Mouse (Mus musculus) MEL (cell line): ENCODE results near the gene Gm49369. TPM values are rescaled to one million over a fixed set of nuclear protein-coding genes. Genes with fewer than 3 reads are reported as not detected.

ENCODE experiments used
- DNase-seq: peaks from one replicate; pipeline ENCODE4 v3.0.0; 2011; ENCODE audit warnings: low read depth, low spot score
- H3K27ac ChIP-seq: 2 replicates; pipeline ENCODE4 v1.5.1; 2012; ENCODE audit warnings: low read depth, mild to moderate bottlenecking, control low read depth, low read length, moderate library complexity; ENCODE audit not compliant: control insufficient read depth
- H3K27me3 ChIP-seq, 2 experiments: fragments of 150-350 bp in 1 of 2; sonication (generic) in 1 of 2; 2 replicates each; pipeline ENCODE4 v1.6.1; 2012; ENCODE audit warnings: low read length in 2 of 2, mild to moderate bottlenecking in 2 of 2, improper control_type of control experiment in 1 of 2, moderate library complexity in 1 of 2; ENCODE audit not compliant: insufficient read depth in 2 of 2, control insufficient read depth in 1 of 2
- H3K36me3 ChIP-seq, 2 experiments: 2 replicates each; pipeline ENCODE4 v1.6.1; 2012 to 2014; ENCODE audit warnings: low read length in 2 of 2, improper control_type of control experiment in 1 of 2, inconsistent platforms in 1 of 2, mild to moderate bottlenecking in 1 of 2; ENCODE audit not compliant: insufficient read depth in 2 of 2, control insufficient read depth in 1 of 2
- H3K4me1 ChIP-seq, 2 experiments: fragments of 150-350 bp in 1 of 2; sonication (generic) in 1 of 2; 2 replicates each; pipeline ENCODE4 v1.6.1; 2012; ENCODE audit warnings: low read length in 2 of 2, improper control_type of control experiment in 1 of 2, mild to moderate bottlenecking in 1 of 2; ENCODE audit not compliant: insufficient read depth in 2 of 2, control insufficient read depth in 1 of 2
- H3K4me3 ChIP-seq, 2 experiments: fragments of 150-350 bp in 1 of 2; sonication (generic) in 1 of 2; 2 replicates each; pipeline ENCODE4 v1.5.1; 2012; ENCODE audit warnings: low read depth in 2 of 2, low read length in 2 of 2, mild to moderate bottlenecking in 2 of 2, moderate library complexity in 2 of 2, control low read depth in 1 of 2, improper control_type of control experiment in 1 of 2; ENCODE audit not compliant: control insufficient read depth in 1 of 2, insufficient read depth in 1 of 2
- H3K79me2 ChIP-seq: 2 replicates; pipeline ENCODE4 v1.6.1; 2012; ENCODE audit warnings: mild to moderate bottlenecking, low read length, moderate library complexity; ENCODE audit not compliant: control insufficient read depth, poor library complexity, insufficient read depth
- H3K9ac ChIP-seq: 2 replicates; pipeline ENCODE4 v1.6.1; 2012; ENCODE audit warnings: low read depth, mild to moderate bottlenecking, control low read depth, low read length, moderate library complexity; ENCODE audit not compliant: control insufficient read depth, poor library complexity, severe bottlenecking
- H3K9me3 ChIP-seq: fragments of 150-350 bp; sonication (generic); replicated peaks from 2 replicates; pipeline ENCODE4 v1.6.1; 2012; ENCODE audit warnings: mild to moderate bottlenecking, low read length, improper control_type of control experiment, moderate library complexity; ENCODE audit not compliant: insufficient read depth
- BHLHE40 ChIP-seq: IDR thresholded peaks from 2 replicates; pipeline ENCODE4 v1.6.1; 2012; ENCODE audit warnings: low read depth, mild to moderate bottlenecking, inconsistent platforms, low read length, improper control_type of control experiment, borderline replicate concordance
- CHD1 ChIP-seq: IDR thresholded peaks from 2 replicates; pipeline ENCODE4 v1.6.1; 2012; ENCODE audit warnings: low read depth, mild to moderate bottlenecking, inconsistent platforms, low read length, improper control_type of control experiment
- CHD2 ChIP-seq: IDR thresholded peaks from 2 replicates; pipeline ENCODE4 v1.6.1; 2011; ENCODE audit warnings: low read length, improper control_type of control experiment
- CTCF ChIP-seq, 3 experiments: IDR thresholded peaks in 2 of 3; conservative IDR thresholded peaks in 1 of 3; 2 replicates each; pipeline ENCODE4 v1.5.1; 2011 to 2012; ENCODE audit warnings: low read length in 3 of 3, low read depth in 2 of 3, mild to moderate bottlenecking in 2 of 3, improper control_type of control experiment in 1 of 3, inconsistent platforms in 1 of 3, mixed read lengths in 1 of 3, moderate library complexity in 1 of 3; ENCODE audit not compliant: control insufficient read depth in 1 of 3, insufficient read depth in 1 of 3, poor library complexity in 1 of 3, severe bottlenecking in 1 of 3
- E2F4 ChIP-seq: IDR thresholded peaks from 2 replicates; pipeline ENCODE4 v1.6.1; 2011; ENCODE audit warnings: low read depth, low read length, improper control_type of control experiment, borderline replicate concordance
- ELF1 ChIP-seq: IDR thresholded peaks from 2 replicates; pipeline ENCODE4 v1.6.1; 2014; ENCODE audit warnings: low read depth, mild to moderate bottlenecking, inconsistent platforms, low read length, improper control_type of control experiment, moderate library complexity
- EP300 ChIP-seq, 2 experiments: IDR thresholded peaks; 2 replicates each; pipeline ENCODE4 v1.6.1; 2011; ENCODE audit warnings: improper control_type of control experiment in 2 of 2, low read length in 2 of 2, low read depth in 1 of 2, mild to moderate bottlenecking in 1 of 2
- ETS1 ChIP-seq: IDR thresholded peaks from 2 replicates; pipeline ENCODE4 v1.6.1; 2012; ENCODE audit warnings: low read depth, mild to moderate bottlenecking, inconsistent platforms, low read length, improper control_type of control experiment, moderate library complexity
- GABPA ChIP-seq: IDR thresholded peaks from 2 replicates; pipeline ENCODE4 v1.6.1; 2012; ENCODE audit warnings: low read depth, mild to moderate bottlenecking, inconsistent platforms, low read length, improper control_type of control experiment, moderate library complexity
- GATA1 ChIP-seq: IDR thresholded peaks from 2 replicates; pipeline ENCODE4 v1.6.1; 2011; ENCODE audit warnings: low read depth, low read length, improper control_type of control experiment
- HCFC1 ChIP-seq: IDR thresholded peaks from 2 replicates; pipeline ENCODE4 v1.6.1; 2012; ENCODE audit warnings: low read depth, mild to moderate bottlenecking, inconsistent platforms, low read length, improper control_type of control experiment, moderate library complexity
- JUND ChIP-seq: IDR thresholded peaks from 2 replicates; pipeline ENCODE4 v1.6.1; 2011; ENCODE audit warnings: low read depth, mild to moderate bottlenecking, improper control_type of control experiment, low read length
- KAT2A ChIP-seq: conservative IDR thresholded peaks from 2 replicates; pipeline ENCODE4 v1.6.1; 2012; ENCODE audit warnings: low read depth, low read length, improper control_type of control experiment, inconsistent platforms
- MAFK ChIP-seq: IDR thresholded peaks from 2 replicates; pipeline ENCODE4 v1.6.1; 2011; ENCODE audit warnings: low read depth, mild to moderate bottlenecking, low read length, improper control_type of control experiment, borderline replicate concordance
- MAZ ChIP-seq: IDR thresholded peaks from 2 replicates; pipeline ENCODE4 v1.6.1; 2012; ENCODE audit warnings: low read depth, mild to moderate bottlenecking, inconsistent platforms, low read length, improper control_type of control experiment
- MEF2A ChIP-seq: IDR thresholded peaks from 2 replicates; pipeline ENCODE4 v1.6.1; 2014; ENCODE audit warnings: low read depth, mild to moderate bottlenecking, inconsistent platforms, low read length, improper control_type of control experiment; ENCODE audit not compliant: poor library complexity, insufficient replicate concordance, severe bottlenecking; ENCODE audit errors: extremely low read depth
- MXI1 ChIP-seq: IDR thresholded peaks from 2 replicates; pipeline ENCODE4 v1.6.1; 2011; ENCODE audit warnings: mild to moderate bottlenecking, low read depth, low read length, improper control_type of control experiment
- MYB ChIP-seq: IDR thresholded peaks from 2 replicates; pipeline ENCODE4 v1.6.1; 2011; ENCODE audit warnings: mild to moderate bottlenecking, low read depth, low read length, improper control_type of control experiment
- MYC ChIP-seq: IDR thresholded peaks from 2 replicates; pipeline ENCODE4 v1.6.1; 2011; ENCODE audit warnings: low read depth, mild to moderate bottlenecking, low read length, improper control_type of control experiment, moderate library complexity
- NELFE ChIP-seq: IDR thresholded peaks from 2 replicates; pipeline ENCODE4 v1.6.1; 2011; ENCODE audit warnings: low read depth, low read length, improper control_type of control experiment
- NRF1 ChIP-seq: IDR thresholded peaks from 2 replicates; pipeline ENCODE4 v1.6.1; 2014; ENCODE audit warnings: low read depth, mild to moderate bottlenecking, inconsistent platforms, low read length, improper control_type of control experiment, moderate library complexity; ENCODE audit not compliant: poor library complexity, insufficient read depth, severe bottlenecking
- POLR2A ChIP-seq, 2 experiments: IDR thresholded peaks; 2 replicates each; pipeline ENCODE4 v1.6.1; 2011 to 2012; ENCODE audit warnings: low read length in 2 of 2, mild to moderate bottlenecking in 2 of 2, control low read depth in 1 of 2, improper control_type of control experiment in 1 of 2, low read depth in 1 of 2, moderate library complexity in 1 of 2; ENCODE audit not compliant: control insufficient read depth in 1 of 2, insufficient read depth in 1 of 2, poor library complexity in 1 of 2
- POLR2AphosphoS2 ChIP-seq: IDR thresholded peaks from 2 replicates; pipeline ENCODE4 v1.6.1; 2011; ENCODE audit warnings: low read length, improper control_type of control experiment
- POLR2AphosphoS5 ChIP-seq: IDR thresholded peaks from 2 replicates; pipeline ENCODE4 v1.6.1; 2012; ENCODE audit warnings: low read depth, borderline replicate concordance, mild to moderate bottlenecking, inconsistent platforms, low read length, moderate library complexity, mixed read lengths
- RAD21 ChIP-seq: IDR thresholded peaks from 2 replicates; pipeline ENCODE4 v1.6.1; 2011; ENCODE audit warnings: mild to moderate bottlenecking, low read depth, low read length, improper control_type of control experiment
- SIN3A ChIP-seq: IDR thresholded peaks from 2 replicates; pipeline ENCODE4 v1.6.1; 2012; ENCODE audit warnings: low read length, improper control_type of control experiment, inconsistent platforms
- SMC3 ChIP-seq: IDR thresholded peaks from 2 replicates; pipeline ENCODE4 v1.6.1; 2011; ENCODE audit warnings: low read depth, low read length, improper control_type of control experiment
- TAL1 ChIP-seq: IDR thresholded peaks from 2 replicates; pipeline ENCODE4 v1.6.1; 2012; ENCODE audit warnings: mild to moderate bottlenecking, inconsistent platforms, low read length, moderate library complexity, mixed read lengths
- TBP ChIP-seq: IDR thresholded peaks from 2 replicates; pipeline ENCODE4 v1.8.0; 2011; ENCODE audit warnings: low read depth, low read length, improper control_type of control experiment
- TCF12 ChIP-seq: IDR thresholded peaks from 2 replicates; pipeline ENCODE4 v1.6.1; 2014; ENCODE audit warnings: low read depth, mild to moderate bottlenecking, inconsistent platforms, low read length, improper control_type of control experiment, moderate library complexity
- UBTF ChIP-seq: IDR thresholded peaks from 2 replicates; pipeline ENCODE4 v1.6.1; 2012; ENCODE audit warnings: low read depth, mild to moderate bottlenecking, inconsistent platforms, low read length, improper control_type of control experiment, moderate library complexity, borderline replicate concordance; ENCODE audit not compliant: insufficient read depth
- USF1 ChIP-seq: IDR thresholded peaks from 2 replicates; pipeline ENCODE4 v1.6.1; 2014; ENCODE audit warnings: low read depth, mild to moderate bottlenecking, inconsistent platforms, low read length, improper control_type of control experiment, moderate library complexity
- USF2 ChIP-seq, 2 experiments: IDR thresholded peaks; 2 replicates each; pipeline ENCODE4 v1.6.1; 2011 to 2012; ENCODE audit warnings: improper control_type of control experiment in 2 of 2, low read length in 2 of 2, borderline replicate concordance in 1 of 2, inconsistent platforms in 1 of 2, low read depth in 1 of 2, mild to moderate bottlenecking in 1 of 2; ENCODE audit not compliant: insufficient read depth in 1 of 2
- ZC3H11A ChIP-seq: IDR thresholded peaks from 2 replicates; pipeline ENCODE4 v1.6.1; 2012; ENCODE audit warnings: low read depth, mild to moderate bottlenecking, inconsistent platforms, low read length, improper control_type of control experiment
- ZKSCAN1 ChIP-seq: IDR thresholded peaks from 2 replicates; pipeline ENCODE4 v1.6.1; 2012; ENCODE audit warnings: low read depth, mild to moderate bottlenecking, inconsistent platforms, low read length, improper control_type of control experiment, moderate library complexity
- ZMIZ1 ChIP-seq: IDR thresholded peaks from 2 replicates; pipeline ENCODE4 v1.6.1; 2012; ENCODE audit warnings: low read depth, mild to moderate bottlenecking, inconsistent platforms, low read length, improper control_type of control experiment, moderate library complexity
- ZNF384 ChIP-seq: IDR thresholded peaks from 2 replicates; pipeline ENCODE4 v1.6.1; 2012; ENCODE audit warnings: low read depth, mild to moderate bottlenecking, inconsistent platforms, low read length, improper control_type of control experiment
- polyA plus RNA-seq, 2 experiments: library from polyadenylated mRNA; stranded (reverse) in 1 of 2; unstranded in 1 of 2; fragments of >175 nt in 1 of 2; fragments of >200 nt in 1 of 2; gene quantifications; 2 replicates each; pipeline versions ENCODE4 v1.2.1 to v1.2.4; 2012; ENCODE audit warnings: low replicate concordance in 2 of 2, low read depth in 1 of 2; ENCODE audit not compliant: insufficient read length in 2 of 2, insufficient read depth in 1 of 2, missing spikeins in 1 of 2
- total RNA-seq: library from RNA; depleted of rRNA; stranded (reverse); fragments of 300-350 nt; gene quantifications from 2 replicates; pipeline ENCODE4 v1.2.3, GENCODE M21; 2012

The Gm49369 gene
- total and polyA plus RNA-seq, 3 experiments = 3.2 to 15.2 TPM; not detected in 1

DNA sequence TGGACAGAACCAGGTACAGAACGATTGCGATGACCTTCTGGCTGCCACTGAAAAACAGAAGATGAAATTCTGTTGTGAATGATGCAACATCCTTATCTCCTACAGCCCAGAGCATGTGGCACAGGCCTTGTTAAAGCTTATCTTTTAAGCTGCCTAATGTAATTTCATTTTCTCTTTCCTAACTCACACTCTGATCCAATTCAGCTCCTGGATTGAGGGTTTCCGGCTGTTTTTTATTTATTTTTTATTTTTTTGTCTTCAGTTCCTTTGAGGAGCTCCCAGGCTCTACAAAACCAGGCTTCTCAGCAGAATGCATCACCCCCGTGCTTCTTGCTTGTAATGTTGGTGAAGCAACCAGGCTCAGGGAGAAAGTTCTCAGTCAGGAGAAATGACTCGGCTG is 37.4 kb upstream of the Gm49369 start:
- Histone ChIP-seq H3K9me3 (no peaks in the 10 kb centered on the region), H3K4me3 (peak overlapping the region; percentile 6 to 18; a peak in 1 of 4 replicates), H3K9ac (peak overlapping the region; percentile 50), H3K27ac (peak overlapping the region; percentile 94), H3K27me3 (no peaks in the 10 kb centered on the region), H3K79me2 (no peaks in the 10 kb centered on the region), H3K4me1 (peaks cover 14 to 21% of the 10 kb centered on the region in 2 experiments), H3K36me3 (peaks cover 0 to 15% of the 10 kb centered on the region in 2 experiments; a peak in 2 of 4 replicates)
- DNase-seq = peak; percentile 79
- TF ChIP-seq E2F4 = no peak
- TF ChIP-seq BHLHE40 = peak; percentile 88
- TF ChIP-seq POLR2A (IDR thresholded peaks at IDR 0.05; ENCODE audit: control insufficient read depth in 1 of 2, insufficient read depth in 1 of 2, low read depth in 1 of 2, low read length in 2 of 2, poor library complexity in 1 of 2) = no peak
- peak; percentile 64; the same call in 1 of the 2 replicates for TF ChIP-seq MYB
- peak; percentile 98 for TF ChIP-seq MYC
- no peak for TF ChIP-seq MAZ
- TF ChIP-seq ETS1 = peak; percentile 100
- TF ChIP-seq CTCF (IDR thresholded peaks at IDR 0.05 in 2 of 3, conservative IDR thresholded peaks at IDR 0.05 in 1 of 3; ENCODE audit: control insufficient read depth in 1 of 3, insufficient read depth in 1 of 3, low read depth in 2 of 3, low read length in 3 of 3, poor library complexity in 1 of 3, severe bottlenecking in 1 of 3) = no peak
- TF ChIP-seq CHD1 = no peak
- no peak for TF ChIP-seq MAFK
- peak; percentile 77; the same call in 1 of the 2 replicates for TF ChIP-seq MXI1
- no peak for TF ChIP-seq USF2 (IDR thresholded peaks at IDR 0.05; ENCODE audit: borderline replicate concordance in 1 of 2, insufficient read depth in 1 of 2, low read depth in 1 of 2, low read length in 2 of 2)
- no peak for TF ChIP-seq JUND
- peak; percentile 90 for TF ChIP-seq TAL1
- no peak for TF ChIP-seq MEF2A
- no peak for TF ChIP-seq RAD21
- no peak for TF ChIP-seq GABPA
- TF ChIP-seq TCF12 = peak; percentile 96
- no peak for TF ChIP-seq ZKSCAN1
- TF ChIP-seq GATA1 = peak; percentile 98
- no peak for TF ChIP-seq CHD2
- TF ChIP-seq POLR2AphosphoS2 = 0 out of 2 replicates have a peak, but pooled peaks have one; percentile 29
- TF ChIP-seq KAT2A = no peak; the same call in 1 of the 2 replicates
- TF ChIP-seq NRF1 = no peak
- no peak for TF ChIP-seq ZMIZ1
- peak; percentile 65 for TF ChIP-seq HCFC1
- no peak for TF ChIP-seq POLR2AphosphoS5
- no peak for TF ChIP-seq SMC3
- TF ChIP-seq ZNF384 = peak; percentile 77; the same call in 1 of the 2 replicates
- TF ChIP-seq TBP = no peak; the same call in 1 of the 2 replicates
- TF ChIP-seq ELF1 = no peak
- no peak for TF ChIP-seq ZC3H11A
- no peak for TF ChIP-seq UBTF
- TF ChIP-seq SIN3A = peak; percentile 93
- TF ChIP-seq EP300 (IDR thresholded peaks at IDR 0.05; ENCODE audit: low read depth in 1 of 2, low read length in 2 of 2) = peak; percentile 96 to 97
- TF ChIP-seq USF1 = peak; percentile 72; the same call in 1 of the 2 replicates
- TF ChIP-seq NELFE = no peak
